Mouse (Mus musculus) ES-E14 (cell line): ENCODE data around the gene Hivep3.

ENCODE experiments used
- HCFC1 ChIP-seq: IDR thresholded peaks from 2 replicates; pipeline ENCODE4 v1.6.1; 2012; ENCODE audit warnings: low read length, inconsistent platforms, borderline replicate concordance; ENCODE audit not compliant: insufficient read depth
- ZC3H11A ChIP-seq: IDR thresholded peaks from 2 replicates; pipeline ENCODE4 v1.6.1; 2012; ENCODE audit warnings: low read depth, mild to moderate bottlenecking, inconsistent platforms, low read length, borderline replicate concordance
- ZNF384 ChIP-seq: IDR thresholded peaks from 2 replicates; pipeline ENCODE4 v1.6.1; 2012; ENCODE audit warnings: low read depth, low read length, inconsistent platforms

DNA sequence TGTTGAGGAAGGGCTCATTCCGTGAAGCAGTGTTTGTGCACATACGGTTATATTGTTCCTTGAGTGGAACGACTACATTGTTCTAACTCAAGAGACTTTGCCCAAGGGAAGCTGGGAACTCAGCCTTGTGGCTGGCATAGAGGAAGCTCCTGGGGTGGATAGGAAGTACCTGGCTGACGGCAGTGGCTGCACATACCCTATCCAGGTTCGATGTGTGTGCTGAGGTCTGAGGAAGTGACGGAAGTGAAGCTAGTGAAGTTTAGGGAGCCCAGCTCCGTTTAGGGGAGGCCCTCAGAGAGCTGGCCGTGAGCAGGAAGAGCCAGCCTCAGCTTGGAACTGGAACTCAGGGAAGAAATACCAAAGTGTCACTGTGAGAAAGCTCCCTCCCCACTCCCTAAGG is 374.2 kb downstream of the Hivep3 start:
- TF ChIP-seq ZNF384 (no peak), ZC3H11A (no peak), HCFC1 (no peak)
